Mouse (Mus musculus): ENCODE data around the gene Gmppb. TPM values are rescaled to one million over a fixed set of nuclear protein-coding genes. Genes with fewer than 3 reads are reported as not detected.
"Not testable (repeated sequence)": the region's sequence is repeated elsewhere in the genome, so short reads cannot be mapped to it uniquely, and the experiment has no call there.

Gmppb gene
- polyA plus RNA-seq, 2 experiments = 30.4 to 41.3 TPM

DNA sequence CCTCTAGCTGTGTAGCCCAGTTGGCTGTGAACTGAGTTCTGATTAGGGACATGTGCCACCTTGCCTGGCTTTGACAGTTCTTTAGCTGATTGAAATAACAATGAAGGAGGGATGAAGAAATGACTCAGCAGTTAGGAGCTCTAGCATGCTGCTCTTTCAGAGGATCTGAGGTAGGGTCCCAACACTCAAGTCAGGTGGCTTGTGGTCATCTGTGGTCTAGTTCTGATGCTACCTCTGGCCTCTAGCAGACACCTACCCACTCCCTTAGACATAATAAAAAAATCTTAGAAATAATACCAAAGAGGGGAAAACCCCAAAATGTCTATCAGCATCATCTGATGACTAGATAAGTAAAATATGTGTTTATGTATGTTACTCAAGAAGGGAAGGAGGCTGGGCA, 38.7 kb upstream of the Gmppb start:
- Histone ChIP-seq H3K27me3 (ENCODE audit: control insufficient read depth, insufficient read depth, low read length) (no peaks in the 10 kb centered on the region), H3K4me3 (replicated peaks; ENCODE audit: low read length) (no peak overlapping the region), H3K36me3 (ENCODE audit: control insufficient read depth, insufficient read depth, low read length) (peaks cover 17% of the 10 kb centered on the region), H3K4me1 (ENCODE audit: control insufficient read depth, insufficient read depth, low read length) (no peaks in the 10 kb centered on the region), H3K27ac (replicated peaks; ENCODE audit: low read depth, low read length) (no peak overlapping the region), H3K4me2 (replicated peaks; ENCODE audit: low read depth, low read length, severe bottlenecking) (no peak overlapping the region), H3K9ac (ENCODE audit: low read depth, low read length, severe bottlenecking) (no peak overlapping the region), H3K9me3 (ENCODE audit: control insufficient read depth, low read length) (no peaks in the 10 kb centered on the region)
- no peak for DNase-seq (ENCODE audit: low spot score)
- no peak for ATAC-seq (ENCODE audit: low FRiP score, low read depth)
- no peak for TF ChIP-seq POLR2A (IDR thresholded peaks at IDR 0.05; ENCODE audit: borderline replicate concordance, extremely low read depth, insufficient read depth, insufficient read length)

DNA sequence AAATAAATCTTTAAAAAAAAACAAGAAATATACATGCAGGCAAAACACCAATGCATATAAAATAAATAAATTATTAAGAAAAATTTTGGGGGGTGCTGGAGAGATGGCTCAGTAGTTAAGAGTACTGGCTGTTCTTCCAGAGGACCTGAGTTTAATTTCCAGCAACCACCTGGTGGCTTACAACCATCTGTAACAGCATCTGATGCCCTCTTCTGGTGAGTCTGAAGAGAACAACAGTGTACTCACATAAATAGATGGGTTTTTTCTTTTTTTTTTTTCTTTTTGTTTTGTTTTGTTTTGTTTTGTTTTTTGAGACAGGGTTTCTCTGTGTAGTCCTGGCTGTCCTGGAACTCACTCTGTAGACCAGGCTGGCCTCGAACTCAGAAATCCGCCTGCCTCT, 35.5 kb upstream of the Gmppb start:
- not testable (repeated sequence) for H3K9ac ChIP-seq (ENCODE audit: low read depth, low read length, severe bottlenecking); H3K4me1 ChIP-seq (ENCODE audit: control insufficient read depth, insufficient read depth, low read length); H3K4me3 ChIP-seq (replicated peaks; ENCODE audit: low read length); DNase-seq (ENCODE audit: low spot score); H3K27me3 ChIP-seq (ENCODE audit: control insufficient read depth, insufficient read depth, low read length); H3K4me2 ChIP-seq (replicated peaks; ENCODE audit: low read depth, low read length, severe bottlenecking); H3K9me3 ChIP-seq (ENCODE audit: control insufficient read depth, low read length); H3K27ac ChIP-seq (replicated peaks; ENCODE audit: low read depth, low read length); ATAC-seq (ENCODE audit: low FRiP score, low read depth)
- H3K36me3 ChIP-seq (ENCODE audit: control insufficient read depth, insufficient read depth, low read length) = peaks cover 21% of the 10 kb centered on the region
- WGBS = 96% methylated on average over 2 of the region's 2 CpGs

DNA sequence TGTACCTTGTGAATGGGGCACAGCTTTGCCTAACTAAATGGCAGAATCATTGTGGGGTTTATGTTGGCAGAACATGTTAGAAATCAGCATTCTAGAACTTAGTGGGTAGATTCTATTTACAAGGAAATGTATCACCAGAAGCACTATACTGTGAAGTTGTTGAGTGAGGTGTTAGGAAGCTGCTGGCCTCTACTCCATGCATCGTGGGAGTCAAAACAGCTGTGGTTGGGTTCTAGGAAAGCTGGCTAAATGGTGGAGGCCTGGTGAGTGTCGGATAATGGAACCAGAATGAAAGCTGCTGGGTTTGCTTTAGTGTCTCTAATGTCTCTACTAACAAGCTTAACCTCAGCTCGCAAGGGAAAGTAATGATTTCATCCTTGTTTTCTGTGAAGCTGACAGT, 31.9 kb upstream of the Gmppb start:
- ATAC-seq (ENCODE audit: low FRiP score, low read depth) (no peak), DNase-seq (ENCODE audit: low spot score) (no peak)
- 92% methylated on average over 3 of the region's 3 CpGs for WGBS
- Histone ChIP-seq H3K27me3 (ENCODE audit: control insufficient read depth, insufficient read depth, low read length) (no peaks in the 10 kb centered on the region), H3K4me3 (replicated peaks; ENCODE audit: low read length) (no peak overlapping the region), H3K36me3 (ENCODE audit: control insufficient read depth, insufficient read depth, low read length) (peaks cover 19% of the 10 kb centered on the region), H3K9me3 (ENCODE audit: control insufficient read depth, low read length) (no peaks in the 10 kb centered on the region), H3K9ac (ENCODE audit: low read depth, low read length, severe bottlenecking) (no peak overlapping the region), H3K4me2 (replicated peaks; ENCODE audit: low read depth, low read length, severe bottlenecking) (no peak overlapping the region), H3K4me1 (ENCODE audit: control insufficient read depth, insufficient read depth, low read length) (no peaks in the 10 kb centered on the region), H3K27ac (replicated peaks; ENCODE audit: low read depth, low read length) (no peak overlapping the region)
- TF ChIP-seq POLR2A (IDR thresholded peaks at IDR 0.05; ENCODE audit: borderline replicate concordance, extremely low read depth, insufficient read depth, insufficient read length) = no peak

DNA sequence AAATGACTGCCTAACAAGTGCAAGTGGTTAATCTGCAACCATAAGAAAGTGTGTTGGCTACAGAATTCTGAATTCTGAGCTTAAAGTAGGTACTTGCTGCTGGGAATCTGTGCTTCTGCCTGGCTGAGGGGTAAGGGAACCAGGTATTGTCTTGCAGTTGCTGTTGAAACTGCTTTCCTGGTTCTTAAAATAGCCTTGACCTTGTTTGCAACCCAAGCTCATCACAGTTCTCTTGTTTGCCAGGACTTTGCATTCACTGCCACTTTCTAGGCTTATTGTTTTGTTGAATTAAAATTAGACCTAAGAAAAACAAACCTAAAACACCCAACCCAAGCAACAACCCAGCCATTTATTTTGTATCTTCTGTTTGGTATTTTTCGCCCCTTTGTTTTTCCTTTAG, 28.3 kb upstream of the Gmppb start:
- no peak overlapping the region for H3K4me2 ChIP-seq (replicated peaks; ENCODE audit: low read depth, low read length, severe bottlenecking)
- no peak for ATAC-seq (ENCODE audit: low FRiP score, low read depth)
- H3K27ac ChIP-seq (replicated peaks; ENCODE audit: low read depth, low read length) = no peak overlapping the region
- 96% methylated on average over 1 of the region's 1 CpGs for WGBS
- peaks cover 21% of the 10 kb centered on the region for H3K36me3 ChIP-seq (ENCODE audit: control insufficient read depth, insufficient read depth, low read length)
- H3K4me3 ChIP-seq (replicated peaks; ENCODE audit: low read length) = no peak overlapping the region
- H3K27me3 ChIP-seq (ENCODE audit: control insufficient read depth, insufficient read depth, low read length) = no peaks in the 10 kb centered on the region
- no peak overlapping the region for H3K9ac ChIP-seq (ENCODE audit: low read depth, low read length, severe bottlenecking)
- H3K9me3 ChIP-seq (ENCODE audit: control insufficient read depth, low read length) = no peaks in the 10 kb centered on the region
- no peak for DNase-seq (ENCODE audit: low spot score)
- no peaks in the 10 kb centered on the region for H3K4me1 ChIP-seq (ENCODE audit: control insufficient read depth, insufficient read depth, low read length)
- no peak for TF ChIP-seq POLR2A (IDR thresholded peaks at IDR 0.05; ENCODE audit: borderline replicate concordance, extremely low read depth, insufficient read depth, insufficient read length)

DNA sequence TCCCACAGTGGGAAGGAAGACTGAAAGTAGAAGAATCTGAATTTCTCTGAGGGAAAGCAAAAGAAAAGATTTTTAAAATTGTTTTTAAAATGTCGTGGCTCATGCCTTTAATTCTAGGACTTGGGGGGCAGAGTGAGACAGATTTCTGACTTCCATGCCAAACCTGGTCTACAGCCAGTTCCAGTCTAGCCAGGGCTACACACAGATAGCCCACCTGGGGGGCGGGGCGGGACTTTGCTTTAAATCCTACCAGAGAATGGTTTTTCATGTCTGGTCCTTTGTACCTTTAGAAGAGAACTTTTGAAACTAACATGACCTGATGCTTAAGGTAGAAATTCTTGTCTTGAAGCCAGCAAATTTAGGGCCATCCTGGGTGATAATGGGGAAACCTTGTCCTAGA, 25.8 kb upstream of the Gmppb start:
- Histone ChIP-seq H3K27ac (replicated peaks; ENCODE audit: low read depth, low read length) (no peak overlapping the region), H3K9ac (ENCODE audit: low read depth, low read length, severe bottlenecking) (no peak overlapping the region), H3K27me3 (ENCODE audit: control insufficient read depth, insufficient read depth, low read length) (no peaks in the 10 kb centered on the region), H3K4me3 (replicated peaks; ENCODE audit: low read length) (no peak overlapping the region), H3K9me3 (ENCODE audit: control insufficient read depth, low read length) (no peaks in the 10 kb centered on the region), H3K4me1 (ENCODE audit: control insufficient read depth, insufficient read depth, low read length) (no peaks in the 10 kb centered on the region), H3K4me2 (replicated peaks; ENCODE audit: low read depth, low read length, severe bottlenecking) (no peak overlapping the region), H3K36me3 (ENCODE audit: control insufficient read depth, insufficient read depth, low read length) (peaks cover 41% of the 10 kb centered on the region)
- ATAC-seq (ENCODE audit: low FRiP score, low read depth) (no peak), DNase-seq (ENCODE audit: low spot score) (no peak)
- WGBS = 89% methylated on average over 3 of the region's 3 CpGs
- no peak for TF ChIP-seq POLR2A (IDR thresholded peaks at IDR 0.05; ENCODE audit: borderline replicate concordance, extremely low read depth, insufficient read depth, insufficient read length)

DNA sequence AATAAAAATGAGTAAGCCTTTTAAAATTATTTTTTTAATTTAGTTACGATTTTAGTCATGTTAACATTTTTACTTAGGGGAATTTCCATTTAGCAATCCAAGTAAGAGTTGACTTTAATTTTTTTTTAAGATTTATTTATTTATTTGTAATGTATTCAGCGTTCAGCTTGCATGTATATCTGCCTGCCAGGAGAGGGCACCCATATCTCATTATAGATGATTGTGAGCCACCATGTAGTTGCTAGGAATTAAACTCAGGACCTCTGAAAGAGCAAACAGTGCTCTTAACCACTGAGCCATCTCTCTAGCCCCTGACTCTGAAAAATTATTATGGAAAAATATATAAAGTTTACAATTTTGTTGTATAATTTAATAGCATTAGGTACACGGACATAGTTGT, 22.5 kb upstream of the Gmppb start:
- peaks cover 53% of the 10 kb centered on the region for H3K36me3 ChIP-seq (ENCODE audit: control insufficient read depth, insufficient read depth, low read length)
- no peaks in the 10 kb centered on the region for H3K27me3 ChIP-seq (ENCODE audit: control insufficient read depth, insufficient read depth, low read length)
- WGBS = 83% methylated on average over 3 of the region's 3 CpGs

More for the DNA sequence above, 22.5 kb upstream of the Gmppb start:
- DNase-seq (ENCODE audit: low spot score) (no peak), ATAC-seq (ENCODE audit: low FRiP score, low read depth) (no peak)
- Histone ChIP-seq H3K27ac (replicated peaks; ENCODE audit: low read depth, low read length) (no peak overlapping the region), H3K9me3 (ENCODE audit: control insufficient read depth, low read length) (no peaks in the 10 kb centered on the region), H3K4me1 (ENCODE audit: control insufficient read depth, insufficient read depth, low read length) (no peaks in the 10 kb centered on the region), H3K4me2 (replicated peaks; ENCODE audit: low read depth, low read length, severe bottlenecking) (no peak overlapping the region), H3K4me3 (replicated peaks; ENCODE audit: low read length) (no peak overlapping the region), H3K9ac (ENCODE audit: low read depth, low read length, severe bottlenecking) (no peak overlapping the region)
- no peak for TF ChIP-seq POLR2A (IDR thresholded peaks at IDR 0.05; ENCODE audit: borderline replicate concordance, extremely low read depth, insufficient read depth, insufficient read length)
